Mouse (Mus musculus) neural tube, embryonic 15.5 days (tissue): ENCODE measurements around the gene Il15ra. TPM values are rescaled to one million over a fixed set of nuclear protein-coding genes. Genes with fewer than 3 reads are reported as not detected.
"Not testable (repeated sequence)": the region's sequence is repeated elsewhere in the genome, so short reads cannot be mapped to it uniquely, and the experiment has no call there.

Source experiments
- ATAC-seq: fragments of 200-750 bp; cut with Nextera tagmentation; 2 replicates; pipeline ENCODE4 v1.8.0; 2017; ENCODE audit warnings: mild to moderate bottlenecking, moderate TSS enrichment, moderate library complexity; ENCODE audit not compliant: low FRiP score
- H3K27ac ChIP-seq: fragments of 300-500 bp; sonication (generic); replicated peaks from 2 replicates; pipeline ENCODE4 v1.5.1; 2015; ENCODE audit warnings: mild to moderate bottlenecking, inconsistent platforms
- H3K27me3 ChIP-seq: fragments of 300-500 bp; sonication (generic); replicated peaks from 2 replicates; pipeline ENCODE4 v1.6.1; 2015; ENCODE audit warnings: inconsistent platforms
- H3K36me3 ChIP-seq: fragments of 300-500 bp; sonication (generic); 2 replicates; pipeline ENCODE4 v1.6.1; 2015; ENCODE audit warnings: inconsistent platforms
- H3K4me1 ChIP-seq: fragments of 300-500 bp; sonication (generic); 2 replicates; pipeline ENCODE4 v1.6.1; 2015; ENCODE audit warnings: inconsistent platforms
- H3K4me2 ChIP-seq: fragments of 300-500 bp; sonication (generic); 2 replicates; pipeline ENCODE4 v1.6.1; 2015; ENCODE audit warnings: inconsistent platforms, mild to moderate bottlenecking, moderate library complexity
- H3K4me3 ChIP-seq: fragments of 300-500 bp; sonication (generic); replicated peaks from 2 replicates; pipeline ENCODE4 v1.5.1; 2015; ENCODE audit warnings: mild to moderate bottlenecking, inconsistent platforms
- H3K9ac ChIP-seq: fragments of 300-500 bp; sonication (generic); replicated peaks from 2 replicates; pipeline ENCODE4 v1.6.1; 2015; ENCODE audit warnings: mild to moderate bottlenecking, inconsistent platforms
- H3K9me3 ChIP-seq: fragments of 300-500 bp; sonication (generic); replicated peaks from 2 replicates; pipeline ENCODE4 v1.6.1; 2016; ENCODE audit warnings: inconsistent platforms
- WGBS: fragments of 180-500 bp; shearing (Covaris S2); methylation state at CpG from one replicate; pipeline ENCODE4 v1.1.7; 2015; ENCODE audit warnings: mixed read lengths; 5-methylcytosine and 5-hydroxymethylcytosine counted together
- polyA plus RNA-seq: library from polyadenylated mRNA; unstranded; fragments of >200 nt; fragmentation: Nextera tagmentation; extraction: Ambion mirVana; gene quantifications from 2 replicates; pipeline ENCODE4 v1.2.1, GENCODE M21; 2015

Gene Il15ra
- polyA plus RNA-seq, 1 experiment from 2014 or later, result 1.6 TPM

DNA sequence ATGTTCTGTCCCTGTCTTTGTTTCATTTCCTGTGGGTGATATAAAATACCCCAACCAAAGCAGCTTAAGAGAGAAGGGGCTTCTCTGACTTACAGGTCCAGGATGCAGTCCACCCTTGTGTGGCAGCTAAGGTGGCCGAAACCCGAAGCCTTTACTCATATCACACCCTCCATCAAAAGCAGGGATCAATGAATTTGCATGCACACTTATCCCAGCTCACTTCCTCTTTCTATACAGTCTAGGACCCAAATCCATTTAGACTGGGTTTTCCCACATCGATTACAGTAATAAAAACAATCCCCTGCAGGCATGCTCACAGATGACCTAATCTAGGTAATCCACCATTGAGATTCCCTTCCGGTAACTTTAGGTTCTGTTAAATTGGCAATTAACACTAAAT lies 18.6 kb upstream of the Il15ra start:
- Histone ChIP-seq H3K27me3 (no peaks in the 10 kb centered on the region), H3K4me3 (no peak overlapping the region), H3K4me2 (no peak overlapping the region), H3K9ac (no peak overlapping the region), H3K9me3 (no peaks in the 10 kb centered on the region), H3K4me1 (no peaks in the 10 kb centered on the region), H3K27ac (no peak overlapping the region), H3K36me3 (no peaks in the 10 kb centered on the region)
- WGBS, result 91% methylated on average over 4 of the region's 4 CpGs
- ATAC-seq, result no peak

DNA sequence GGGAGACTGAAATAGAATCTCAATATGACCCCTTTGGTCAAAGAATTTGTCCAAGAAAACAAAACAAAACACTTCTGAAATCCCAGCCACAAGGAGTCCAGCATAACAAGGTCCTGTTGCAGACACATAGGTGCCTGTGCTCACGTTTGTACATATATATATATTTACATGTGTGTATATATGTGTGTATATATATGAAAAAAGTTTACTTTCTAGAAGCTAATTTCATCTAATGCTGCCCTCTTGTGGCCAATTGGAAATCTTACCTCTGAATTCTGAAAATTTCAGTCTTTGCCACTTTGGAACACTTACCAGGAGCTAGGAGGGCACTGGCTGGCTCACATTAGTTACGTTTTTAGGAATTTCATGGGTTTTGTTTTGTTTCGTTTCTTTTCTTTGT lies 17.7 kb upstream of the Il15ra start:
- no peak overlapping the region for H3K4me3 ChIP-seq
- H3K9ac ChIP-seq, result no peak overlapping the region
- no peak for ATAC-seq
- no peaks in the 10 kb centered on the region for H3K27me3 ChIP-seq
- no peak overlapping the region for H3K27ac ChIP-seq
- H3K4me2 ChIP-seq, result no peak overlapping the region
- H3K36me3 ChIP-seq, result no peaks in the 10 kb centered on the region
- WGBS, result 37% methylated on average over 3 of the region's 3 CpGs
- no peaks in the 10 kb centered on the region for H3K9me3 ChIP-seq
- no peaks in the 10 kb centered on the region for H3K4me1 ChIP-seq

DNA sequence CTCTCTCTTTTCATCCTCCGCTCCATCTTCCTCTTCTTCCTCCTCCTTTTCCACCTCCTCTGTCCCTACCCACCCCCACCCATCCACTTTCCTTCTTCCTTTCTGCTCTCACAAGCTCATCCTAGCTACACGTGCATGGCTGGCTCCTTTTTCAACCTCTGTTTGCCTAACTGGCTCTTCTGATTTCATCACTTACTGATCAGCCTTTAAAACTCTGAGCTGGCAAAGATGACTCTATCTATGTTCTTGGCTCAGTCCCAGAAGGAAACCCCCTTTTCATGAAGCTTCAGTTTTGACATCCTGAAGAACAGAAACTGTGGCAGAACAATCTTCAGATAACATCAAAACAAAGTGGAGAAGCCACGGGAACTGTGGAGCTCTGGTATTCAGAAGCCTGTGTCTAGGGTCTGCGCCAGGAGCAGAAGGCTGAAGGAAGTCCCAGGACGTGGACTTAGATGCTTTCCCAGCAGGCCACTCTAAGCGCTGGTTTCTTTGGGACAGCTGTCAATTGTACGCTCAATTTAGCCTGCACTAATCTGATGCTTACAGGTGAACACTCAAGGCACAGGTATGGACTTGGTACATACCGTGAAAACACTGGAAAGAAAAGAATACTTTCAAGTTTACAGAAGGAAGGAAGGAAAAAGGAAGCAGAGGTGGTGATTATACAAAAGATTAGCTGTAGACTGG lies 14.7 kb upstream of the Il15ra start:
- WGBS, result 80% methylated on average over 8 of the region's 8 CpGs
- Histone ChIP-seq H3K27ac (no peak overlapping the region), H3K4me1 (no peaks in the 10 kb centered on the region), H3K4me2 (no peak overlapping the region), H3K9ac (no peak overlapping the region), H3K4me3 (no peak overlapping the region), H3K9me3 (no peaks in the 10 kb centered on the region), H3K27me3 (no peaks in the 10 kb centered on the region), H3K36me3 (no peaks in the 10 kb centered on the region)
- ATAC-seq, result no peak

DNA sequence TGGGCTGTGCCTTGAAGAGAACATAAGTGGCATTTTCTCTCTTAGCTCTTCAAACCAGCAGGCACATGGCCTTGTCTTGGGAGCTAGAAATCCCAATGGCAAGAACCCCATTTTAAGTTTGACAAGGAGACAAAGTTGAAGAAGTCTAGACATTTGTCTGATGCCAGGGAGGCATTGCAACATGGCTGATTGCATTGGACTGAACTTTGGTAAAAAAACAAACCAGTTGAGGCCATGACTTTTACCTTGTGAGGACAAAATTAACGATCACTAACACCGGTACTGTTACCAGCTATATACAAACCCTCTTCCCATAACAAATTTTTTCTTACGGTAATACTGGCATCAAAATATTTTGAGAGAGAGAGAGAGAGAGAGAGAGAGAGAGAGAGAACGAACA lies 11.7 kb upstream of the Il15ra start:
- ATAC-seq, result no peak
- H3K27ac ChIP-seq, result no peak overlapping the region
- no peaks in the 10 kb centered on the region for H3K36me3 ChIP-seq
- H3K9me3 ChIP-seq, result no peaks in the 10 kb centered on the region
- H3K4me2 ChIP-seq, result no peak overlapping the region
- WGBS, result 95% methylated on average over 4 of the region's 4 CpGs
- H3K9ac ChIP-seq, result no peak overlapping the region
- no peak overlapping the region for H3K4me3 ChIP-seq
- H3K27me3 ChIP-seq, result no peaks in the 10 kb centered on the region
- no peaks in the 10 kb centered on the region for H3K4me1 ChIP-seq

DNA sequence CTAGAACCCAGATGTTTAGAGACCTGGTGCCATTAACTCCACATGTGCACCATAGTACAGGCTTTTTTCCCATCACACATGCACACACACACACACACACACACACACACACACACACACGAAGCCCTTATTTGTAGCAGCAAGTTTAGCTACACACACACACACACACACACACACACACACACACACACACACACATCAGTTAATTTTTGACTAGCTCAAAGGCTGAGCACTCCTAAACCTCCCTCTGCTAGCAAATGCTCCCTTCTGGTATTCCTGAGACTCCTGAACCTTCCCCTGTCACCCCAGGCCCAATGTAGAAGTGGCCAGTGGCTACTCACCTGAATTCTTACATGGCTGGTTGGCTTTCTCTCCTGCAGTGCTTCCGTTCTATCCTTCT lies 11.0 kb upstream of the Il15ra start:
- H3K9me3 ChIP-seq, result no peaks in the 10 kb centered on the region
- 70% methylated on average over 2 of the region's 2 CpGs for WGBS

DNA sequence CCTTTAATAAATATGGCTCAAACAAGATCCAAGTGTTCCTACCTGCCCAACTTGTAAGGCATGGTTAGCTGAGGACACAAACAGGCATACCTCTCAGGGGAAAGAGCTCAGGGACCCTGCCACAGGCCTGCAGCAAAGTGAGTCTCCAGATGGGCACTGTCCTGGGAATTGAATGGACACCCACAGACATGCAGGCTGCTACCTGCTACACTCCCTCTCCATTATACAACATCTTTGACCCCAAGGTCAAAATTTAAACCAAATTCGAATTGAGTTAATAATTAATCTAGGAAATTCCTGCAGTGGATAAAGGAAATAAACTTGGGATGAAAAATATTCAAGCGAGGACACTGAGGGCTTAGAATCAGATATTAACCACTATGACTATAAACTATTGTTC lies 9.2 kb upstream of the Il15ra start:
- Histone ChIP-seq H3K27ac (no peak overlapping the region), H3K9me3 (no peaks in the 10 kb centered on the region), H3K4me3 (no peak overlapping the region), H3K4me2 (no peak overlapping the region), H3K36me3 (no peaks in the 10 kb centered on the region), H3K4me1 (no peaks in the 10 kb centered on the region), H3K9ac (no peak overlapping the region), H3K27me3 (no peaks in the 10 kb centered on the region)
- no peak for ATAC-seq
- WGBS, result 74% methylated on average over 2 of the region's 2 CpGs

More for the DNA sequence above, 11.0 kb upstream of the Il15ra start:
- no peak for ATAC-seq
- H3K4me2 ChIP-seq, result no peak overlapping the region
- H3K36me3 ChIP-seq, result no peaks in the 10 kb centered on the region
- H3K27ac ChIP-seq, result no peak overlapping the region
- no peak overlapping the region for H3K4me3 ChIP-seq
- H3K9ac ChIP-seq, result no peak overlapping the region
- H3K27me3 ChIP-seq, result no peaks in the 10 kb centered on the region
- no peaks in the 10 kb centered on the region for H3K4me1 ChIP-seq

DNA sequence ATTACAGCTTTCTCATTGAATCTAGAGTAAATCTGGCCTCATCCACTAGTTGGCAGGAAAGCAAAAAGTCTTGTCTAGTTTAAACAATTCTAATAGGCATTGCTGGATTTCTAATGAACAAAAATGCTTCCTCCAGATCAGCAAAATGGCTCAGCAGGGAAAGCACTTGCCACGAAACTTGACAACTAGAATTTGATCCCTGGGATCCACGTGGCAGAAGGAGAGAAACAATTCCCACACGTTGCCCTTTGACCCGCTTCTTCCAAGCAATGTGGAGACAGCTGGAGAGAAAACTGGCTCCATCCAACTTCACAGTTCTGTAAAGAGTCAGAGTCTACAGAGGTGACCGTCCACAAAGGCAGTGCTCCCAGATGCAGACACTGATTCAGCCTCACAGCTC lies 6.1 kb upstream of the Il15ra start:
- no peak for ATAC-seq
- Histone ChIP-seq H3K27ac (no peak overlapping the region), H3K4me2 (no peak overlapping the region), H3K36me3 (no peaks in the 10 kb centered on the region), H3K4me3 (no peak overlapping the region), H3K27me3 (0 out of 2 replicates have a peak, but pooled peaks cover 4% of the 10 kb centered on the region), H3K9me3 (no peaks in the 10 kb centered on the region), H3K4me1 (no peaks in the 10 kb centered on the region), H3K9ac (no peak overlapping the region)
- WGBS, result 69% methylated on average over 5 of the region's 5 CpGs

DNA sequence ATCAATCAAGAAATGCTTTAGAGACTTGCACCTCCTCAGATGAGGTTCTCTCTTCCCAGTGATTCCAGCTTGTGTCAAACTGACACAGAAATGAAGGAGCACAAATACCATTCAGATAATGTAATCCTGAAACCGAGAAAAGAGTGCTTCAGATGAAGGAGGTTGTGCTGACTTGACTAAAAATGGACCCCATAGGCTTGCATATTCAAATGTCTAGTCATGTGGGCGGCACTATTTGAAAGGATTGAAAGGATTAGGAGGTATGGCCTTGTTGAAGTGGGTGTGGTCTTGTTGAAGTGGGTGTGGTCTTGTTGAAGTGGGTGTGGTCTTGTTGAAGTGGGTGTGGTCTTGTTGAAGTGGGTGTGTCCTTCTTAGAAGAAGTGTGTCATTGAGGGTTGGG lies 5.2 kb upstream of the Il15ra start:
- 90% methylated on average over 2 of the region's 2 CpGs for WGBS
- H3K4me3 ChIP-seq, result no peak overlapping the region
- H3K4me2 ChIP-seq, result no peak overlapping the region
- no peak overlapping the region for H3K27ac ChIP-seq
- peaks cover 5% of the 10 kb centered on the region; the same call in 1 of the 2 replicates for H3K27me3 ChIP-seq
- H3K4me1 ChIP-seq, result no peaks in the 10 kb centered on the region
- no peak overlapping the region for H3K9ac ChIP-seq
- no peak for ATAC-seq
- no peaks in the 10 kb centered on the region for H3K9me3 ChIP-seq
- no peaks in the 10 kb centered on the region for H3K36me3 ChIP-seq

DNA sequence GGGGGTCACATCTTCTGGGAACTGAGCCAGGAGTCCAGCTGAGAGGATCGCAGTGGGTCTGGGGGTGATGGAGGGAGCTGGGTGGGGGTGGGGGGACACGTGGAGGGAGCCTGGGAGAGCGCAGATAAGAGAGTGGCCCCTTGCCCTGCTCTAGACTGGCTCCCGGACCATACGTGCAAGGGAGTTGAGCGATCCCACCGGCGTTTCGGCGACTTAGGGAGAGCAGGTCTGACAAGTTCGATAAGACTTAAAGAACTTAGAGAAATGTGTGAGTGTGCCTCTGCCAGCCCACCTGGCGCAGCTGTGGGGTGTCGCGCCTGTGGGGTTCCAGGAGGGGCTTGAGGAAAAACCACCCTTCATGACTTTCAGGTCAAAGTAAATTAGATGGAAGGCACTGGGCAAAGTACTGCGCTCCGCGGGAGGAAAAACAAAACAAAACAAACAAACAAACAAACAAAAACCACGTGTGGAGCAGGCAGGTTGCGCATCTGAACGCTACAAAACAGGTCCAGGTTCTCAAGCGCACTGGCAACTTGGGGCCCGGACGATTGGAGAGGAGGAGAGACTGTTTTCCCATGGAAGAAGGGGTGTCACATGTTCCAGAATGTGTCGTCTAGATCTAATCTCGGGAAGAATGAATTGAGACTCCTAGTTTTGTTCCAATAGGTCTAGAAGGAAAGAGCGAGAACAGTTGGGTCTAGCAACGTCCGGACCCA lies 1.1 kb downstream of the Il15ra start:
- ATAC-seq, result peak; percentile 60; the same call in 1 of the 2 replicates
- peak overlapping the region; percentile 57 for H3K4me3 ChIP-seq
- peaks cover 24% of the 10 kb centered on the region for H3K27me3 ChIP-seq
- peaks cover 18% of the 10 kb centered on the region for H3K4me1 ChIP-seq
- H3K36me3 ChIP-seq, result no peaks in the 10 kb centered on the region
- H3K9me3 ChIP-seq, result no peaks in the 10 kb centered on the region
- H3K27ac ChIP-seq, result no peak overlapping the region
- H3K9ac ChIP-seq, result peak overlapping the region; percentile 48
- H3K4me2 ChIP-seq, result peak overlapping the region; percentile 99
- WGBS, result 3% methylated on average over 28 of the region's 28 CpGs

DNA sequence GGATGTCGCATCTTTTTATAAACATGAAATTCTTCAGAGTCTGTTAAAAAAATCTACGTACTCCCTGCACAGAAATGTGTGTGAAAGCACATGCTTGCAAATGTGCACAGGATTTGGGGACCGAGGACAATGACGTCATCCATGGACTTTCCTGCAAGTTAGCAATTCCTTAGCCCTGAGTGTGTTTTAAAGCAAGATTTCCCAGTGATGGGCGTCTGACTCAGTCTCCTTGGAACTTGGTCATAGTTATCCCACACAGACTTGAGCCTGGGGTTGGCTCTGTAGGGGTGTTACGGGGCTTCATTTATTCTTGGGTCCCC lies 1.6 kb downstream of the Il15ra start:
- H3K36me3 ChIP-seq, result no peaks in the 10 kb centered on the region
- ATAC-seq, result no peak
- no peaks in the 10 kb centered on the region for H3K9me3 ChIP-seq
- no peak overlapping the region for H3K9ac ChIP-seq
- H3K27me3 ChIP-seq, result peaks cover 24% of the 10 kb centered on the region
- 41% methylated on average over 6 of the region's 6 CpGs for WGBS
- H3K4me1 ChIP-seq, result peaks cover 18% of the 10 kb centered on the region
- no peak overlapping the region for H3K27ac ChIP-seq
- peak overlapping the region; percentile 57 for H3K4me3 ChIP-seq
- peak overlapping the region; percentile 99 for H3K4me2 ChIP-seq

DNA sequence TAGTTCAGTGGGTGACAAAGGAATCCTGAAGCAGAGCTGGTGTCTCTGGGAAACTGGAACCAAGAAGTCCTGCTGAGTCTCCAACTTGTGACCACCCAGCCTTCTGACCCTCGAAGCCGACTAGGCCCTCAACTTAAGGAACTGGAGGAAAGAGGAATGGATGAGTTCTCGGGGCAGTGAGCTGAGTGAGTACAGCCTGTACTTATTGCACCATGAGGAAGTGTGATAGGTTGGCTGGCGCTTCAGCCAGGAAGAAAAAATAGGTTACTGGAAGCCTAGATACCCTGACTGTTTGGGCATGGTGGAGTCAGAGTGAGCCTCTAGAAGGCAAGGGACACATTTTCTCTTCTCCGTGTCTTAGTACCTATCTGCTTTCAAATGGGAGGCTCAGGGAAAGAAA lies 3.4 kb downstream of the Il15ra start:
- H3K4me1 ChIP-seq, result peaks cover 18% of the 10 kb centered on the region
- H3K27me3 ChIP-seq, result peaks cover 21% of the 10 kb centered on the region
- H3K4me3 ChIP-seq, result no peak overlapping the region
- no peaks in the 10 kb centered on the region for H3K36me3 ChIP-seq
- WGBS, result 91% methylated on average over 5 of the region's 5 CpGs
- no peak overlapping the region for H3K9ac ChIP-seq
- no peak overlapping the region for H3K27ac ChIP-seq
- H3K4me2 ChIP-seq, result no peak overlapping the region
- H3K9me3 ChIP-seq, result no peaks in the 10 kb centered on the region
- no peak for ATAC-seq

DNA sequence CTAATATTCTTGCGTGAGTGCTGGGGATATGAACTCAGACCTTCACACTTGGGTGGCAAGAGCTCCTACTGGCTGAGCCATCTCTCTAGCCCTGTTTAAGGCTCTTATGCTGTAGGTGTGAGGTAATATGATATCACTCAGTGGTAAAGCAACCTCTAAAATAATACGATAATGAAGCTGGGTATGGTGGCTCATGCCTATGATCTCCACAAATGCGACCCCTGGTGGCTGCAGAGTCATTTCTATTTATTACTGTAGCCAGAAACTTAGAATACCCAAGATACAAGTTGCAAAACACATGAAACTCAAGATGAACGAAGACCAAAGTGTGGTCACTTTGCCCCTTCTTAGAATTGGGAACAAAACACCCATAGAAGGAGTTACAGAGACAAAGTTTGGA lies 5.0 kb downstream of the Il15ra start:
- WGBS, result 56% methylated on average over 4 of the region's 4 CpGs
- ATAC-seq, H3K9me3 ChIP-seq, H3K4me3 ChIP-seq, H3K4me2 ChIP-seq, H3K27ac ChIP-seq, H3K36me3 ChIP-seq, H3K9ac ChIP-seq: not testable (repeated sequence)
- peaks cover 16% of the 10 kb centered on the region for H3K4me1 ChIP-seq
- H3K27me3 ChIP-seq, result peaks cover 17% of the 10 kb centered on the region
